Mouse (Mus musculus) neutrophil, adult 5-6 weeks (primary cell): ENCODE results near the gene Pars2. TPM values are rescaled to one million over a fixed set of nuclear protein-coding genes. Genes with fewer than 3 reads are reported as not detected.

Experiments
- ATAC-seq: fragments of 151-379, 151-347 bp; 2 replicates; pipeline ENCODE4 v1.8.0; 2017; ENCODE audit warnings: mild to moderate bottlenecking, moderate TSS enrichment; ENCODE audit not compliant: insufficient number of reproducible peaks, poor library complexity, low FRiP score, severe bottlenecking; ENCODE audit errors: extremely low read depth
- total RNA-seq: library from RNA; stranded (forward); fragments of 200-1000 nt; gene quantifications from 2 replicates; pipeline ENCODE4 v1.2.3, GENCODE M21; 2017

Pars2 gene
- total RNA-seq, 1 experiment from 2014 or later = 3.6 TPM

DNA sequence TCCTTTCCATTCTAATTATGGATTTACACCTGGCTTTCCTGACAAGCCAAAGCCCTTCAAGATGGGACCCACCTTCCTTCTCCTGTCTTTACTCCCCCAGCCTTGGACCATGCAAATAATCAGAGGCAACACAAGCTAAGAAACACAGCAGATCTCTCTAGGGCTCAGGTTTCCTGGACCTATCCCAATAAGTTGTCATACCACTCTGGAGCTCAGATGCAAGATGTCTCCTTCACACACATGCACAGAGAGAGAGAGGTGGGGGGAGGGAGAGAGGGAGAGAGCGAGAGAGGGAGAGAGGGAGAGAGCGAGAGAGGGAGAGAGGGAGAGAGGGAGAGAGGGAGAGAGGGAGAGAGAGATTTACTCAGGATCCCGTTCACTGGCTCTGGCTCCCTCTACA lies 18.6 kb upstream of the Pars2 start:
- ATAC-seq = no peak

DNA sequence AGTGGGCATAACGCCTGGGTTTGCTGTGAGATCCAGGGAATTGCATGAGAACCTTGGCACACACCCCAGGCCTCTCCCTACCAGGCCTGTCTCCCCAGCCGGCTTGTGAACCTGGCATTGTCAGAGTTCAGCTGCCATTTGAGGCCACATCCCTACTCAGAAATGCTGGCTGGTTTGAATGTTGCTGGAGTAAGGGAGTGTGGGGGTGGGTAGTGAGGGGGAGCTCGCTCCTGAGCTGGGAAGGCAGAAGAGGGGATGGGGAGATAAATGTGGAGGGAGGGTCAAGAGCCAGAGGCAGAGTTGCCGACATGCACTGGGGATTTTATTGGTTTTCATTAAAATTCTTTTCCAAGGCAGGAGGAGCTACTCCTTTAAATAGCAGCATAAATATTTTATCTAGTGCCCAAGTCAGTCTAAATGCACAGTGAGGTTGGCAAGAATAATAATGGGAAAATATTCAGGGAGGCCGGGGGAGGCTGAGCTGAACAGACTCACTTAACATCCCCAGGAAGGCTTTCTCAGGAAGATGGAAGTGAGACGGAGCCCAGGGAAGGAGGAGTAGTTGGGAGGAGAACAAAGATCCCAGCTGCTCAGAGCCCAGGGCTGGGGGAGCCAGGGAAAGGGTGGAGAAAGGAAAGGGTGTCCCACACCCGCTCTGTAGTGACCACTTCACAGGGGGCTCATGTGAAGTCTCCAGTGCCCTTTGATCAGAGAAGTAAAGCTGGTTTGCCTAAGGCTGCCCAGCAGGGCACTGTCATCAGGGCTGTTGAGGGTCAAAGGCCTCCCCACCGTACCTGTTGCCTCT lies 17.4 kb upstream of the Pars2 start:
- ATAC-seq = no peak

DNA sequence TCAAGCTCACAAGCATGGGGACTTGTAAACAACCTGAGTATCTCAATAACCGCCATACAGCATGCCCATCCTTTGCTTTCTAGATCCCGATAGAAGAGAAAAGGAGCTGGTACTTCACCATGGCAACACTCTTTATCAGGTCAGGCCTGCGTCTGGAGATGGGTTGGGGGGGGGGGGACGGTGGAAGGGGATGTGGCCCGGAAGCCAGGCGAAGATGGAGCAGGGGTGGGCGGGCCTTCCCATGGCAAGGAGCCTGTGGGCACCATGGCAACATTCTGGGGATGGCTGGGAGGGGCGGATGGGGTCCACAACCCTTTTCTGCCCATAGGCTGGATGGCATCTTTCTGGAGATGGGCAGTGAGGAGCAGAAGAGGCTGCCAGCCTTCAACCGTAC lies 16.8 kb upstream of the Pars2 start:
- no peak for ATAC-seq

DNA sequence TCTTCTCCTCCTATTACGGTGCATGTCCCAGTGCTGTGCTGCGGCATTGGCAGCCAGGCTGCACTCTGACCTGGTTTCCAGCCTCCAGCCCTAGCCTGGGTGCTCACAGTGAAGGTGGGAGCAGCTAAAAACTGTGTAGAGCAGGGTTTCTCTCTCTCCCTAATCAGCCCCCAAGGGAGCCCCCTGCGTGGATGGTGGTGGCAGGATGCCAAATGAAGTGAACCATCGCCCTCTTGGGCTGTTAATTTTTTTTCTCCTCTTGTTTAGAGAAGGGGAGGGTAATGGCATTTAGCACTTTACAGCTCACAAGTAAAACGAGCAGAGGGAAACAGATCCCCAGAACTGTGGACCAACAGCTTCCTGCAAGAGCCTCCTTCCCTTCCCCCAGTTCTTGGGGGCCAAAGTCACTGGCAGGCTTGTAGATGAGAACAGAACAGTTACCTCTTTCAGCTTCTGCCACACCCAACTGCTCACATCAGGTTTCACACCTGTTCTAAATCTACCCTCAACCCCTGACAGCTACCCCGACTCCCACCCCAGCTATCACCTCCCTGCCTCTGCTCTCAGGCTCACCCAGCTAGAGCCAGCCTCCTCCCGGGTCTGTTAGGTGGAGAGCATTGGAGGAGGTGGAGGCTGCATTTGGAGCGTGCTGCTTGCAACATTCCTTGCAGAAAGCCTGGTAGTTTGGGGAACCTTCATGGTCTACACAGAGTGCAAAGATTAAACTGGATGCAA lies 7.2 kb upstream of the Pars2 start:
- ATAC-seq = no peak

DNA sequence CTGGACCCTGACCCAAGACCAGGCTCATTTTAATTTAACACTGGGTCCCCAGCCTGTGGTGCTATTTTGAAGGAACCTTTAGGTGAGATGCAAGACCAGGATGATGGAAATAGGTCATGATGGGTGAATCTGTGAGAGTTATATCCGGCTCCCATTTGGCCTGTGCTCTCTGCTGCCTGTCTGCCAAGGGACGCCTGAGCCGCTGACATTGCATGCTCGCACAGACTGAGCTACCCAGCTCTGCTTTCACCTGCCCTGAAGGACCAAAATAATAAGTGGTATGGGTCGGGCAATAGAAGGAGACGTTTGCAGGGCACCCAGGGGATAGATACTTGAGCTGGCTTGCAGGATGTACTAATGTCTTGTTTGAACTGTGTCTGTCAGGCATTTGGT lies 6.7 kb upstream of the Pars2 start:
- no peak for ATAC-seq

DNA sequence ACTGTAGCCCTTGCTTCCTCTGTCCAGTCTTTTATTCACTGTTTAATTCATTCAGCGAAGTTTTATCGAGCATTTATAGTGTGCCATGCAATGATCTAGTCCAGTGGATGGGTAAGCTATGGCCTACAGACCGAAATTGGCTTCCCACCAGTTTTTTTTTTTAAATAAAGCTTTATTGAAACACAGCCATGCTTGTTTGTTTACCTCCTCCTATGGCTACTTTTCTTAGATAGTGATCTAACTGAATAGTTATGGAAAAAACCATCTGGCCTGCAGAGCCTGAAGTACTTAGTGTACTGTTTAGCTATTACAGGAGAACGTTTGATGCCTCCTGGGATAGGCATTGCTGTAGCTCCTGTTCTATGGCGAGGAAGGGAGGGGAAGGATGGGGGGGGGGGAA lies 5.1 kb upstream of the Pars2 start:
- ATAC-seq = no peak

DNA sequence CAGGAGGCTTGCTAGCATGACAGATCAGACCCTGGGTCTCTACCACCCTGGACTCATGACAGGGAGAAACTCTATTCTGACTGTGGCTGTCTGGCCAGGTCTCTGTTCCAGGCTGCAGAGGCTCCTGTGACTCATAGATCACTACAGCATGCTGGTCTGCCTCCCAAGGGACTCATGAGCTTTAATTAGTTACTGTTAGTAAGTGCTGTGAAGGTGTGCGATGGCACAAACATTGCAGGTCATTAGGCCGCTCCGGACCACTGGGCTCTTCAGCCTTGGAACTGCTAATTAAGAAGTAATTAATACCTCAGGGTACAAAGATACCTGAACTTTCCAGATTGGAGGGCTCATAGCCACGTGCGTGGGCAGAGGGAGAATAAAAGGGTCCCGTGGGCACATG lies 3.7 kb upstream of the Pars2 start:
- ATAC-seq = no peak

DNA sequence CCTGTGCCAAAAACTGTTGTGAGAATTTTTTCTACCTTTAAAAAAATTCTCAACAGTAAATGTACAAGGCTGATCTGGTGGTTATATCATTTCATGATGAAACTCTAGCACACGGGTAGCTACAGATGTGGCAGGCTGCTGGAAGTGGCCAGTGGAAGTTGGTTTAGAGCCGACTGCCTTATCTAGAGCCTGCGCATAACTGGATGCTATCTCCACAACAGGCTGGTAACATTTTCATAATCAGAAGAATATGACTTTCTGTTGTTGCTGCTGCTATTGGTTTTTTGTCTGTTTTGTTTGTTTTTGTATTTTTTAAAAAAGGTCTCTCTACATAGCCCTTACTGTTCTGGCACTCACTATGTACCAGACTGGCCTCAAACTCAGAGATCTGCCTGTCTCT lies 1.7 kb downstream of the Pars2 start:
- ATAC-seq = no peak

DNA sequence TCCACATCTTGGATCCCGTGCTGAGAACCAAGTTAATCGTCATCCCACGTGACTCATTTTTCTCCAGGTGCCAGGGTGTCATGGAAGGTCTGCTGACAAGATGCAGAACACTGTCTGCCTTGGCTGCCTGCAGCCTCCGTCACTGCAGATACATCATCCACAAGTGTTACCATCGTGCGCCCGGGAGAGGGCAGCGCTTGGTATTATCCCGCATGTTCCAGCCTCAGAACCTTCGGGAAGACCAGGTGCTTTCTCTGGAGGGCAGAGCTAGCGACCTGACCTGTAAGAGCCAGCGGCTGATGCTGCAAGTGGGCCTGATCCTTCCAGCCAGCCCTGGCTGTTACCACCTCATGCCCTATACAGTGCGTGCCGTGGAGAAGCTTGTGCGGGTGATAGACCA lies 2.2 kb downstream of the Pars2 start:
- ATAC-seq = no peak

DNA sequence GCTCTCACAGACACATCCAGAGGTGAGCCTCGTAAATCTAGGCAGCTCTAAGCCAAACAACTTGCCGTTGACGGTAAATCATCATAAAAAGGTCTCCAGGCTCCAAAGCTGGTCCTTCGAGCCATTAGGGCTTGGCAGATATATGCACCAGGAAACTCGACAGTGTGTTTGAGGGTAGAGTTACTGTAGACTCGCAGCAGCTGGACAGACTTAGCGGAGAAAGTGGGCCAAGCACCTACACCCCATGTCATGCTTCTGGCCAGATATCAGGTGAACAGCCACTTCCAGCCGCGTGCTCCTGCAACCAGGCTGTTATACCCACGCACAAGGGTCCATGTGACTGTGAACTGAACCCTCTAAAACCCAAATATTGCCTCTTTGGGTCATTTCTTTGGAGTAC lies 4.8 kb downstream of the Pars2 start:
- ATAC-seq = no peak

DNA sequence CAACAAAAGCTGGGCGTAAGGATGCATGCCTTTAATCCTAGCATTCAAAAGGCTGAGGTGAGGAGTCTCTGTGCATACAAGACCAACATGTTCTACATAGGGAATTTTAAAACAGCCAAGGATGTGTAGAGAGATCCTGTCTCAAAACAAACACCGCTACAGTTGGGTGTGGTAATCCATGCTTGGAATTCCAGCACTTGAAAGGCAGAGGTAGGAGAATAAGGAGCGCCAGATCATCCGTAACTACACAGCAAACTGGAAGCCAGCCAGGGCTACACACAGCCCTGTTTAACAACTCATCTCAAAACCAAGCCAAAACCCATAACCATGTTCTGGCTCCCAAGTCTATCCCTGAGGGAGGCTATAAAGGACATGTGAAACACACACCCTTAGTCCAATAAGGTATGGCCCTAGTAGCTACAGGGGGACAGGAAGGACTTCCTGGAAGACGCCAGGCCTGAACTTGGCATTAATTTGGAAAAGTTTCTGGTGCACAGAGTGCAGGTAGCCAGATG lies 13.1 kb downstream of the Pars2 start:
- ATAC-seq = no peak

DNA sequence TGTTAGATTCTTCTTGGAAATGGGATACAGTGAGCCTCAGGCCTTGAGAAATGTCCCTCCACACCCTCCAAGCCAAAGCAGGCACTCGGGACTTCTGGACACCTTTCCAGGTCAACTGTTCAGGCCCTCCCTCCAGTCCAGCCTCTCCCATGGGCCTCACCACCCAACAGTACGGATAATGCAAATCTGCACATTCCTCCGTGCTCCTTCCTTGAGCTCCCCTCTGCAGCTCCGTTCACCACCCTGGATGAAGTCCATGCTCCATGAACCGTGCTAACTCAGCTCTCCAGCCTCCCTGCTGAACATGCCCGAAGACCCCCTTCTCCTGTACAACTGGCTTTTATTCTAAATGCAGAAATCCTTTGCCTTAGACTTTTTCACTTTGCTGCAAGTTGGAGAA lies 13.8 kb downstream of the Pars2 start:
- no peak for ATAC-seq

DNA sequence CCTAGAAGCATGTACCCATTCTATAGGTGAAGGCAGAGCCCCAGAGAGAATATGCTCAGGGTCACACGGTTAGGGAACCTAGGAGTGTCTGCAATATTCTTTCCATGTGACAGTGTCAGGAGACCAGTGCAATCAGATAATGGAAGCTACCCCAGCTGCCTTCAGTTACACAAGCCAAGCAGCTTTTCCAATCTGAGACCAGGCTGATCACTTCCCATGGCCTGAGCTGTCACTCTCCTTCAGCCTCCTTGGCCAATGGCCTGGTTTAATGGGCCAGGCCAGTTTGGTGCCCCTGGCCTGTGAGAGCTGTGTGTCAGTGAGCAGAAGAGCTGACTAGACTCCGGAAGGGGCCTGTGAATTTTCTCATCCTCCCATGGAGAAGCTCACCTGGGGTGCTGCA lies 14.4 kb downstream of the Pars2 start:
- ATAC-seq = no peak

DNA sequence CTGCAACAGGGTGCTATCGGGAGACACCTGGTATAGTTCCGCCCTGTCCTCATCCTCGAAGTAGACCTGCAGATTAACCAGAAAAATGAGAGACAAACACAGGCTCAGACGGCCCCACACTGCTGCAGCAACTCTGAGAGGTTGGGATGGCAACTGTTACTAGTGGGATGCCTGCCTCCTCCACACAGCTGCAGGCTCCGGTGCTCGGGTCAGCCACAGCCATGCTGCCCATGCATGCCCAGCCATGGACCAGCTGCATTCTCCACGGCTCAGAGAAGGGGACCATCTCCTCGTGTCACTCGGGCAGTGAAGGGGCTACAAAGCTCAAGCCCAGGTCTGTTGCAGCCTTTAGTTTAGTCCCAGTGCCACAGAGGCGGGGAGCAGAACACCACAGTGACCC lies 14.8 kb downstream of the Pars2 start:
- no peak for ATAC-seq

DNA sequence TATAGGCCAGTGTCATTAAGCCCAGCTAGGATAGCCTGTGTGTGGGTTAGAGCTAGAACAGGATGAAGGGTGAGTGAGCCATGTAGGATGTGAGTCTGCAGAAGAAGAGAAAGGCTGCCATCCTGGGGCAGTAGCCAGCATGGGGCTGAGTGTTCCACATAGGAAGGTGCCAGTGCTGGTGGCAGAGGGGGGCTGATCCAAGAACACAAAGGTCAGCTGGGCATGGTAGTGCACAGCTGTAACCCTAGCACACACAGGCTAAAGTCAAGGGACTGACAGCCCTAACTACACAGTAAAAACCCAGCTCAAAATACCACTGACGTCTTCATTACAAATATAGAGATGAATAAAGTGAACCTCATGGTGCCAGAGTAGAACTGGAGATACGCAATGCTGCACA lies 15.7 kb downstream of the Pars2 start:
- ATAC-seq = no peak

DNA sequence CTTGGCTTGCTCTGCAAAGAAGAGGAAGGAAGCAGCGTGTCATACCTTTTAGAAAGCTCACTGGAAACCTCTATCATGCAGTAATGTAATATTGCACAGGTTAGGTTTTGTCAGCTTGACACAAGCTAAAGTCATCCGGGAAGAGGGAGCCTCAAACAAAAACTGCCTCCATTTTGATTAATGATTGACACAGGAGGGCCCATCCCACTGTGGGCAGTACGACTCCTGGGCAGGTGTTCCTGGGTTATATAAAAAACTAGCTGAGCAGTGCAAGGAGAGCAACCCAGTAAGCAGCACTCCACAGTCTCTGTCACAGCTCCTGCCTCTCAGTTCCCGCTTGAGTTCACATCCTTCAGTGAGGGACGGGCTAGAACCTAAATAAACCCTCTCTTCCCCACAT lies 25.9 kb downstream of the Pars2 start:
- no peak for ATAC-seq

DNA sequence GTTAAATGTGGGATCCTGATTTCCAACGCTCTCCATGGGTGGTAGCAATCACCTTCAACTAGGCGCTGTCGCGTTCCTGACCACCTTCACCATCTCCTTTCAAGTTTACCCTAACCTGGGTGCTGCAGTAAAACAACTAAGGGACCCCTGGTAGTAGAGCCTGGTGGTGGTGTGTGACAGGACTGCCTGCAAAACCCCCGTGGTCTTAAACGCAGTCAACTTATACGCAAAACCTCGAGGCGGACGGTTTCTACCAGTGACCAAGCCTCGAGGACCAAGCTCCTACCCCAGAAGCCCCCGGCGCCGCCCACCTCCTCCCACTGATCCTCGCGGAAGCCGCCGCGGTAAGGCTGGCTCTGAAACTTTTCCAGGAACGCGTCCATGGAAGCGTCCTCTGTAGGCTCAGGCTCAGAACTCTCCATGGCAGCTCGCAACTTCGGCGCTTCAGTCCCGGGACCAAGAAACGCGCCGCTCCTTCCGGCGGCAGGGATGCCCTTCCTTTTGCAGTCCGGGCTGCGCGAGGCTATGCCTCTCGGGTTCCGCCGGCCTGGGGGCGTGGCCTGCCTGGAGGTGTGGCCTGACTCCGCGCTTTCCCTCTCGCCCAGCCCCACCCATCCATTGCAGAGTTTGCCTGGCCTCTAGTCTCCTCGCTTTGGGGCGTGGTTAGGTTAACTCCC lies 27.7 kb downstream of the Pars2 start, which contains the start of gene Ttc4:
Gene Ttc4 (minus strand): TSS at position 503 of the 677 bp plus-strand sequence.
- ATAC-seq = peak; percentile 75

DNA sequence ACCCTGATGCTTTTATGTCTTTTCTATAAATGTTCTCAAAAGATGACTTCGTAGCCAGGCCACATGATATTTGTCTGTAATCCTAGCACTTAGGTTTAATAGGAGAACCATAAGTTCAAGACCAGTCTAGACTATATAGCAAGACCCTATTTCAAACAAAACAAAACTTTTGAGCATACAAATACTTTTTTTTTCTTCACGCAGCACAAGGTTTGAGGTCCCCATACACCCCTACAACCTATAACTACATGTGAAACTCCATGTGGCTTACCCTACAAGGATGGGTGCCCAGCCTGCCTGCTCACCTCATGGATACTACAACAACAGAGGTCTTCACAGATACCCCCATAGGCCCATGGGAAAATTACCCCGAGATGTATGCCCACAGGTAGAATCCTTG lies 28.3 kb downstream of the Pars2 start:
- no peak for ATAC-seq

DNA sequence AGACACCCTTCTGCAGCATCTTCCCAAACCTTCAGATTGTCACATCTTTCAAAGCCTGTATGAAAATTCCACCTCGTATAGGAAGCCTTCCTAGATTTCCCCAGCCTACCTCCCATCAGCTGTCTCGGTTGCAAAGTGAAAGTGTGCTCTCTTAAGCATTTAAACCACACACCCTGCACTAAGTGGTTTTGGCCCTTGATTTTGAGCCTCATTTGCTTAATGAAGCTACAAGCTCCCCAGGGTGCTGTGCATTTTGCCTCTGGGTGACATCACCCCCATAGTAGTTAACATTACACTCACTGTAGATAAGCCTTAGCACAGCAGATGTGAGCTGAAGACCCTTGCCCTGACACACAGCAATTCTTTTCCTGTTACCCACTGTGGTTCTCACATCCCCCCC lies 30.1 kb downstream of the Pars2 start:
- ATAC-seq = no peak
